ENCODE assay signal across 8 mouse cellular contexts in genomic region chr8:76898721-76899410, GRCm38 (mm10). TPM values are rescaled to one million over a fixed set of nuclear protein-coding genes. Genes with fewer than 3 reads are reported as not detected.
A peak's percentile ranks its signal among the peaks of the same experiment; 100 is the strongest.
DNase-seq lines count a peak whose midpoint lies in the region; ATAC-seq and TF ChIP-seq lines count a peak whose summit lies in the region.

No protein-coding gene starts in this region.

- DNase-seq in MEL (ENCODE audit: low read depth, low spot score): peak; percentile 81
- DNase-seq in cerebellum, adult 2 months: peak; percentile 80
- peak; percentile 36 to 48 for DNase-seq in frontal cortex, postnatal 14 days (ENCODE audit: low spot score in 2 of 2)
- DNase-seq in hindbrain, embryonic 11.5 days (ENCODE audit: low spot score): peak; percentile 71
- DNase-seq in layer of hippocampus, postnatal 14 days (ENCODE audit: low spot score in 2 of 2): peak; percentile 67 to 72
- DNase-seq in lung, postnatal 25 days (ENCODE audit: low spot score): peak; percentile 74
- peak; percentile 71 for DNase-seq in retina, embryonic 14.5 days (ENCODE audit: low spot score)
- DNase-seq in urinary bladder, postnatal 25 days (ENCODE audit: low spot score): peak; percentile 63

- H3K9ac ChIP-seq in MEL (ENCODE audit: control insufficient read depth, low read depth, low read length, poor library complexity, severe bottlenecking): peak overlapping the region; percentile 71
- H3K9ac ChIP-seq in hindbrain, embryonic 11.5 days (ENCODE audit: low read depth, low read length): peak overlapping the region; percentile 55

- H3K4me1 ChIP-seq in MEL (ENCODE audit: control insufficient read depth in 1 of 2, insufficient read depth in 2 of 2, low read length in 2 of 2): peaks cover 0 to 3% of the 10 kb centered on the region in 2 experiments; a peak in 2 of 4 replicates
- H3K4me1 ChIP-seq in cerebellum, adult 2 months (ENCODE audit: control insufficient read depth, insufficient read depth, low read length): no peaks in the 10 kb centered on the region
- H3K4me1 ChIP-seq in hindbrain, embryonic 11.5 days (replicated peaks; ENCODE audit: control insufficient read depth, insufficient read depth, low read length): no peaks in the 10 kb centered on the region; the same call in 1 of the 2 replicates

- peak; percentile 43 for ATAC-seq in hindbrain, embryonic 11.5 days (ENCODE audit: low FRiP score)

- 2% methylated on average over 60 of the region's 60 CpGs for WGBS in cerebellum, adult 2 months
- WGBS in hindbrain, embryonic 11.5 days: under 1% methylated on average over 44 of the region's 60 CpGs

- TF ChIP-seq RAD21 in MEL (IDR thresholded peaks at IDR 0.05; ENCODE audit: low read depth, low read length): no peak

- H3K36me3 ChIP-seq in MEL (ENCODE audit: control insufficient read depth in 1 of 2, insufficient read depth in 2 of 2, low read length in 2 of 2): peaks cover 0 to 5% of the 10 kb centered on the region in 2 experiments; a peak in 2 of 4 replicates
- no peaks in the 10 kb centered on the region for H3K36me3 ChIP-seq in hindbrain, embryonic 11.5 days (ENCODE audit: control insufficient read depth, insufficient read depth, low read length)

- no peaks in the 10 kb centered on the region for H3K9me3 ChIP-seq in MEL (replicated peaks; ENCODE audit: insufficient read depth, low read length)
- H3K9me3 ChIP-seq in hindbrain, embryonic 11.5 days (ENCODE audit: control insufficient read depth, low read length): no peaks in the 10 kb centered on the region

- TF ChIP-seq CTCF in MEL (IDR thresholded peaks at IDR 0.05 in 2 of 3, conservative IDR thresholded peaks at IDR 0.05 in 1 of 3; ENCODE audit: control insufficient read depth in 1 of 3, insufficient read depth in 1 of 3, low read depth in 2 of 3, low read length in 3 of 3, poor library complexity in 1 of 3, severe bottlenecking in 1 of 3): peak in 1 of 3 experiments; percentile 14; a peak in 1 of 6 replicates
- no peak for TF ChIP-seq CTCF in cerebellum, adult 2 months (IDR thresholded peaks at IDR 0.05; ENCODE audit: borderline replicate concordance, insufficient read depth, low read depth, low read length)

- H3K27ac ChIP-seq in MEL (ENCODE audit: control insufficient read depth, low read depth, low read length): no peak overlapping the region
- peak overlapping the region; percentile 9; the same call in 1 of the 2 replicates for H3K27ac ChIP-seq in cerebellum, adult 2 months (ENCODE audit: insufficient read depth, low read length)
- no peak overlapping the region for H3K27ac ChIP-seq in hindbrain, embryonic 11.5 days (ENCODE audit: low read depth, low read length)

- no peaks in the 10 kb centered on the region for H3K79me2 ChIP-seq in MEL (ENCODE audit: control insufficient read depth, insufficient read depth, low read length, poor library complexity)

- peak overlapping the region; percentile 72 to 81 for H3K4me3 ChIP-seq in MEL (ENCODE audit: control insufficient read depth in 1 of 2, insufficient read depth in 1 of 2, low read depth in 2 of 2, low read length in 2 of 2)
- H3K4me3 ChIP-seq in cerebellum, adult 2 months (replicated peaks; ENCODE audit: insufficient read depth, low read depth, low read length): peak overlapping the region; percentile 80
- H3K4me3 ChIP-seq in hindbrain, embryonic 11.5 days (ENCODE audit: low read depth, low read length): peak overlapping the region; percentile 57

- peak overlapping the region; percentile 99 for H3K4me2 ChIP-seq in hindbrain, embryonic 11.5 days (replicated peaks; ENCODE audit: low read depth, low read length)

- H3K27me3 ChIP-seq in MEL (ENCODE audit: control insufficient read depth in 1 of 2, insufficient read depth in 2 of 2, low read length in 2 of 2): no peaks in the 10 kb centered on the region; a peak in 1 of 4 replicates
- H3K27me3 ChIP-seq in cerebellum, adult 2 months (ENCODE audit: control insufficient read depth, insufficient read depth, low read length): no peaks in the 10 kb centered on the region
- H3K27me3 ChIP-seq in hindbrain, embryonic 11.5 days (ENCODE audit: control insufficient read depth, insufficient read depth, low read length): peaks cover 20% of the 10 kb centered on the region

- TF ChIP-seq EP300 in MEL (IDR thresholded peaks at IDR 0.05; ENCODE audit: low read depth in 1 of 2, low read length in 2 of 2): no peak

- 0 out of 4 replicates have a peak, but pooled peaks of 1 of the 2 experiments have one; percentile 12 for TF ChIP-seq POLR2A in MEL (IDR thresholded peaks at IDR 0.05; ENCODE audit: control insufficient read depth in 1 of 2, insufficient read depth in 1 of 2, low read depth in 1 of 2, low read length in 2 of 2, poor library complexity in 1 of 2)
- peak; percentile 8; the same call in 1 of the 2 replicates for TF ChIP-seq POLR2A in cerebellum, adult 2 months (IDR thresholded peaks at IDR 0.05; ENCODE audit: borderline replicate concordance, insufficient read depth, low read length)

TF ChIP-seq in MEL, 35 proteins besides CTCF, POLR2A, EP300 and RAD21:
- TF ChIP-seq MXI1 (IDR thresholded peaks at IDR 0.05; ENCODE audit: low read depth, low read length) (peak; percentile 37; the same call in 1 of the 2 replicates), NELFE (IDR thresholded peaks at IDR 0.05; ENCODE audit: low read depth, low read length) (peak; percentile 30; the same call in 1 of the 2 replicates), POLR2AphosphoS5 (IDR thresholded peaks at IDR 0.05; ENCODE audit: borderline replicate concordance, low read depth, low read length) (no peak), RCOR1 (IDR thresholded peaks at IDR 0.05; ENCODE audit: low read depth, low read length) (no peak), TCF12 (IDR thresholded peaks at IDR 0.05; ENCODE audit: low read depth, low read length) (no peak), NRF1 (IDR thresholded peaks at IDR 0.05; ENCODE audit: insufficient read depth, low read depth, low read length, poor library complexity, severe bottlenecking) (peak; percentile 52; the same call in 1 of the 2 replicates)

RNA-seq across cellular contexts. Expression of gene Nr3c2, which starts 0.4 kb away (rescaled TPM):
- total RNA-seq in MEL (2012; rRNA removed): 1.0 and 1.3 TPM in 2 replicates
- polyA plus RNA-seq in MEL (2012; ENCODE audit: insufficient read depth in 1 of 2, insufficient read length in 2 of 2, low read depth in 1 of 2, low replicate concordance in 2 of 2, missing spikeins in 1 of 2): 1 to 10 TPM in 1 of 2 experiments, not detected in 1; 1.5 TPM
- polyA plus RNA-seq in cerebellum, adult 2 months (2012; rRNA removed): 11.7 and 11.8 TPM in 2 replicates
- polyA plus RNA-seq in hindbrain, embryonic 11.5 days (2014; fragmentation: Nextera tagmentation; extraction: Ambion mirVana): 1.3 TPM in 2 replicates
- total RNA-seq in layer of hippocampus, postnatal 14 days (2021): 100 to 1,000 TPM; 129 to 136 TPM
